Mouse (Mus musculus) Muller cell, postnatal 12 days (primary cell): ENCODE data around the gene Bhlhe23.

Experiments
- DNase-seq: peaks from one replicate; pipeline ENCODE4 v3.0.0-alpha.2; 2015; ENCODE audit errors: inconsistent ontology term

Gene Bhlhe23

GRCm38 (mm10) chr2:180776793-180777192 is at the start of gene Bhlhe23:
Bhlhe23 (minus strand) TSS chr2:180776900.
- DNase-seq = no peak

GRCm38 (mm10) chr2:180825147-180825941 is 48.6 kb upstream of the Bhlhe23 start:
- DNase-seq = peak; percentile 40

- DNase-seq = no peak
Measured at GRCm38 (mm10) chr2:180824724-180825123, 48.0 kb upstream of the Bhlhe23 start.

GRCm38 (mm10) chr2:180824061-180824460 is 47.4 kb upstream of the Bhlhe23 start:
- no peak for DNase-seq

GRCm38 (mm10) chr2:180822476-180822875 is 45.8 kb upstream of the Bhlhe23 start:
- DNase-seq = peak; percentile 53

GRCm38 (mm10) chr2:180819504-180819903 is 42.8 kb upstream of the Bhlhe23 start:
- DNase-seq = no peak

- no peak for DNase-seq
Measured at GRCm38 (mm10) chr2:180816440-180817065, 39.9 kb upstream of the Bhlhe23 start.

GRCm38 (mm10) chr2:180813982-180814568 is 37.4 kb upstream of the Bhlhe23 start:
- DNase-seq = peak; percentile 94

GRCm38 (mm10) chr2:180811002-180811401 is 34.3 kb upstream of the Bhlhe23 start:
- DNase-seq = no peak

GRCm38 (mm10) chr2:180809510-180809909 is 32.8 kb upstream of the Bhlhe23 start:
- no peak for DNase-seq

- peak; percentile 45 for DNase-seq
Measured at GRCm38 (mm10) chr2:180805966-180806365, 29.3 kb upstream of the Bhlhe23 start.

- DNase-seq = no peak
Measured at GRCm38 (mm10) chr2:180796008-180796407, 19.3 kb upstream of the Bhlhe23 start.

GRCm38 (mm10) chr2:180795597-180795996 is 18.9 kb upstream of the Bhlhe23 start:
- DNase-seq = no peak

- DNase-seq = no peak
Measured at GRCm38 (mm10) chr2:180794422-180794821, 17.7 kb upstream of the Bhlhe23 start.

GRCm38 (mm10) chr2:180791674-180792073 is 15.0 kb upstream of the Bhlhe23 start:
- DNase-seq = no peak

- DNase-seq = no peak
Measured at GRCm38 (mm10) chr2:180788843-180789242, 12.1 kb upstream of the Bhlhe23 start.

- DNase-seq = peak; percentile 12
Measured at GRCm38 (mm10) chr2:180788386-180788785, 11.7 kb upstream of the Bhlhe23 start.

GRCm38 (mm10) chr2:180787566-180788232 is 11.0 kb upstream of the Bhlhe23 start:
- no peak for DNase-seq

- no peak for DNase-seq
Measured at GRCm38 (mm10) chr2:180786732-180787131, 10.0 kb upstream of the Bhlhe23 start.

- no peak for DNase-seq
Measured at GRCm38 (mm10) chr2:180780282-180780681, 3.6 kb upstream of the Bhlhe23 start.

- peak; percentile 24 for DNase-seq
Measured at GRCm38 (mm10) chr2:180779226-180780104, 2.8 kb upstream of the Bhlhe23 start.
